Mouse (Mus musculus) embryonic facial prominence, embryonic 15.5 days (tissue): ENCODE measurements at regions not wholly inside any gene's neighbourhood (a gene's known extent, or its start where the extent isn't known, plus 50 kb on each side); places are given as distances from the start of the nearest gene placed in this dataset.

Experiments
- ATAC-seq: fragments of 200-750 bp; cut with Nextera tagmentation; 2 replicates; pipeline ENCODE4 v1.8.0; 2017; ENCODE audit warnings: low read depth, moderate TSS enrichment; ENCODE audit not compliant: insufficient number of reproducible peaks, low FRiP score, low TSS enrichment
- H3K27ac ChIP-seq: fragments of 300-500 bp; sonication (generic); replicated peaks from 2 replicates; pipeline ENCODE4 v1.5.1; 2015; ENCODE audit warnings: mild to moderate bottlenecking, inconsistent platforms
- H3K27me3 ChIP-seq: fragments of 300-500 bp; sonication (generic); 2 replicates; pipeline ENCODE4 v1.6.1; 2015; ENCODE audit warnings: inconsistent platforms
- H3K36me3 ChIP-seq: fragments of 300-500 bp; sonication (generic); 2 replicates; pipeline ENCODE4 v1.6.1; 2015; ENCODE audit warnings: mild to moderate bottlenecking, inconsistent platforms
- H3K4me1 ChIP-seq: fragments of 300-500 bp; sonication (generic); 2 replicates; pipeline ENCODE4 v1.6.1; 2015; ENCODE audit warnings: inconsistent platforms
- H3K4me2 ChIP-seq: fragments of 300-500 bp; sonication (generic); replicated peaks from 2 replicates; pipeline ENCODE4 v1.6.1; 2015; ENCODE audit warnings: mild to moderate bottlenecking, inconsistent platforms
- H3K4me3 ChIP-seq: fragments of 300-500 bp; sonication (generic); replicated peaks from 2 replicates; pipeline ENCODE4 v1.5.1; 2015; ENCODE audit warnings: mild to moderate bottlenecking, inconsistent platforms
- H3K9ac ChIP-seq: fragments of 300-500 bp; sonication (generic); 2 replicates; pipeline ENCODE4 v1.6.1; 2015; ENCODE audit warnings: inconsistent platforms
- H3K9me3 ChIP-seq: fragments of 300-500 bp; sonication (generic); replicated peaks from 2 replicates; pipeline ENCODE4 v1.6.1; 2016; ENCODE audit warnings: inconsistent platforms
- WGBS: fragments of 180-500 bp; shearing (Covaris S2); methylation state at CpG from one replicate; pipeline ENCODE4 v1.1.7; 2015; 5-methylcytosine and 5-hydroxymethylcytosine counted together

GRCm38 (mm10) chr3:18295921-18296320 lies 347.7 kb downstream of the Cypt12 start:
- Histone ChIP-seq H3K9ac (no peak overlapping the region), H3K27ac (no peak overlapping the region), H3K9me3 (no peaks in the 10 kb centered on the region), H3K27me3 (no peaks in the 10 kb centered on the region), H3K4me2 (no peak overlapping the region), H3K4me1 (no peaks in the 10 kb centered on the region), H3K4me3 (no peak overlapping the region), H3K36me3 (no peaks in the 10 kb centered on the region)
- WGBS, result 93% methylated on average over 4 of the region's 4 CpGs
- ATAC-seq, result no peak

- Histone ChIP-seq H3K4me3 (no peak overlapping the region), H3K9me3 (no peaks in the 10 kb centered on the region), H3K4me2 (no peak overlapping the region), H3K27me3 (no peaks in the 10 kb centered on the region), H3K9ac (no peak overlapping the region), H3K4me1 (no peaks in the 10 kb centered on the region), H3K36me3 (no peaks in the 10 kb centered on the region), H3K27ac (no peak overlapping the region)
- WGBS, result 82% methylated on average over 3 of the region's 3 CpGs
- no peak for ATAC-seq
These were observed 350.5 kb downstream of the Cypt12 start for GRCm38 (mm10) chr3:18298699-18299098.

GRCm38 (mm10) chr3:18299502-18299901 lies 351.3 kb downstream of the Cypt12 start:
- 33% methylated on average over 2 of the region's 2 CpGs for WGBS
- ATAC-seq, result no peak
- H3K9me3 ChIP-seq, result no peaks in the 10 kb centered on the region
- no peak overlapping the region for H3K4me3 ChIP-seq
- no peaks in the 10 kb centered on the region for H3K36me3 ChIP-seq
- no peak overlapping the region for H3K4me2 ChIP-seq
- no peak overlapping the region for H3K27ac ChIP-seq
- H3K4me1 ChIP-seq, result no peaks in the 10 kb centered on the region
- no peak overlapping the region for H3K9ac ChIP-seq
- H3K27me3 ChIP-seq, result no peaks in the 10 kb centered on the region

GRCm38 (mm10) chr3:18319433-18319832 lies 371.2 kb downstream of the Cypt12 start:
- Histone ChIP-seq H3K36me3 (no peaks in the 10 kb centered on the region), H3K4me2 (no peak overlapping the region), H3K27me3 (no peaks in the 10 kb centered on the region), H3K9me3 (no peaks in the 10 kb centered on the region), H3K27ac (no peak overlapping the region), H3K4me3 (no peak overlapping the region), H3K9ac (no peak overlapping the region), H3K4me1 (no peaks in the 10 kb centered on the region)
- 78% methylated on average over 2 of the region's 2 CpGs for WGBS
- no peak for ATAC-seq

- H3K9me3 ChIP-seq, result no peaks in the 10 kb centered on the region
- H3K4me1 ChIP-seq, result no peaks in the 10 kb centered on the region
- no peaks in the 10 kb centered on the region for H3K27me3 ChIP-seq
- H3K4me3 ChIP-seq, result no peak overlapping the region
- no peak for ATAC-seq
- no peaks in the 10 kb centered on the region for H3K36me3 ChIP-seq
- H3K9ac ChIP-seq, result no peak overlapping the region
- H3K27ac ChIP-seq, result no peak overlapping the region
- no peak overlapping the region for H3K4me2 ChIP-seq
These were observed 385.0 kb downstream of the Cypt12 start for GRCm38 (mm10) chr3:18333182-18333581.

- Histone ChIP-seq H3K9ac (no peak overlapping the region), H3K27me3 (no peaks in the 10 kb centered on the region), H3K4me2 (no peak overlapping the region), H3K27ac (no peak overlapping the region), H3K9me3 (no peaks in the 10 kb centered on the region), H3K4me3 (no peak overlapping the region), H3K36me3 (no peaks in the 10 kb centered on the region), H3K4me1 (no peaks in the 10 kb centered on the region)
- 0 out of 2 replicates have a peak, but pooled peaks have one; percentile 45 for ATAC-seq
- WGBS, result 50% methylated on average over 1 of the region's 1 CpGs
These were observed 391.0 kb downstream of the Cypt12 start for GRCm38 (mm10) chr3:18339189-18339588.

GRCm38 (mm10) chr3:18341757-18342156 lies 393.5 kb downstream of the Cypt12 start:
- Histone ChIP-seq H3K4me2 (no peak overlapping the region), H3K27ac (no peak overlapping the region), H3K9me3 (no peaks in the 10 kb centered on the region), H3K9ac (no peak overlapping the region), H3K27me3 (no peaks in the 10 kb centered on the region), H3K4me3 (no peak overlapping the region), H3K36me3 (no peaks in the 10 kb centered on the region), H3K4me1 (no peaks in the 10 kb centered on the region)
- 39% methylated on average over 8 of the region's 8 CpGs for WGBS
- peak; percentile 76 for ATAC-seq

GRCm38 (mm10) chr3:18378014-18379005 lies 430.1 kb downstream of the Cypt12 start:
- Histone ChIP-seq H3K27me3 (no peaks in the 10 kb centered on the region), H3K27ac (no peak overlapping the region), H3K9ac (no peak overlapping the region), H3K4me2 (no peak overlapping the region), H3K4me3 (no peak overlapping the region), H3K4me1 (no peaks in the 10 kb centered on the region), H3K9me3 (no peaks in the 10 kb centered on the region), H3K36me3 (no peaks in the 10 kb centered on the region)
- 59% methylated on average over 8 of the region's 8 CpGs for WGBS
- ATAC-seq, result no peak

- Histone ChIP-seq H3K4me2 (no peak overlapping the region), H3K9ac (no peak overlapping the region), H3K27ac (no peak overlapping the region), H3K27me3 (no peaks in the 10 kb centered on the region), H3K9me3 (no peaks in the 10 kb centered on the region), H3K4me1 (no peaks in the 10 kb centered on the region), H3K4me3 (no peak overlapping the region), H3K36me3 (no peaks in the 10 kb centered on the region)
- WGBS, result 66% methylated on average over 4 of the region's 4 CpGs
- no peak for ATAC-seq
These were observed 473.8 kb downstream of the Cypt12 start for GRCm38 (mm10) chr3:18421886-18422575.

- no peak overlapping the region for H3K27ac ChIP-seq
- no peak overlapping the region for H3K4me3 ChIP-seq
- no peaks in the 10 kb centered on the region for H3K4me1 ChIP-seq
- no peak overlapping the region for H3K4me2 ChIP-seq
- H3K9me3 ChIP-seq, result no peaks in the 10 kb centered on the region
- WGBS, result 93% methylated on average over 1 of the region's 1 CpGs
- ATAC-seq, result no peak
- H3K9ac ChIP-seq, result no peak overlapping the region
- no peaks in the 10 kb centered on the region for H3K36me3 ChIP-seq
- H3K27me3 ChIP-seq, result no peaks in the 10 kb centered on the region
These were observed 480.7 kb downstream of the Cypt12 start for GRCm38 (mm10) chr3:18428908-18429307.

- H3K4me1 ChIP-seq, result no peaks in the 10 kb centered on the region
- no peak overlapping the region for H3K27ac ChIP-seq
- H3K9ac ChIP-seq, result no peak overlapping the region
- no peaks in the 10 kb centered on the region for H3K9me3 ChIP-seq
- ATAC-seq, result no peak
- no peaks in the 10 kb centered on the region for H3K36me3 ChIP-seq
- WGBS, result 63% methylated on average over 5 of the region's 5 CpGs
- no peak overlapping the region for H3K4me2 ChIP-seq
- H3K27me3 ChIP-seq, result no peaks in the 10 kb centered on the region
- H3K4me3 ChIP-seq, result no peak overlapping the region
These were observed 490.6 kb downstream of the Cypt12 start for GRCm38 (mm10) chr3:18438845-18439244.
